Mouse (Mus musculus) urinary bladder, postnatal 0 days (tissue): ENCODE measurements around the gene Sec14l1. TPM values are rescaled to one million over a fixed set of nuclear protein-coding genes. Genes with fewer than 3 reads are reported as not detected.
A peak's percentile ranks its signal among the peaks of the same experiment; 100 is the strongest.

Experiments
- microRNA-seq: library from miRNA; unstranded; fragments of <30 nt; microRNA quantifications from one replicate; pipeline ENCODE4, GENCODE M21; 2016
- polyA plus RNA-seq: library from polyadenylated mRNA; unstranded; fragments of >200 nt; fragmentation: Nextera tagmentation; extraction: Ambion mirVana; gene quantifications from 2 replicates; pipeline ENCODE4 v1.2.1, GENCODE M21; 2015

Gene Sec14l1
- 28.3 and 30.5 TPM in 2 replicates for polyA plus RNA-seq

DNA sequence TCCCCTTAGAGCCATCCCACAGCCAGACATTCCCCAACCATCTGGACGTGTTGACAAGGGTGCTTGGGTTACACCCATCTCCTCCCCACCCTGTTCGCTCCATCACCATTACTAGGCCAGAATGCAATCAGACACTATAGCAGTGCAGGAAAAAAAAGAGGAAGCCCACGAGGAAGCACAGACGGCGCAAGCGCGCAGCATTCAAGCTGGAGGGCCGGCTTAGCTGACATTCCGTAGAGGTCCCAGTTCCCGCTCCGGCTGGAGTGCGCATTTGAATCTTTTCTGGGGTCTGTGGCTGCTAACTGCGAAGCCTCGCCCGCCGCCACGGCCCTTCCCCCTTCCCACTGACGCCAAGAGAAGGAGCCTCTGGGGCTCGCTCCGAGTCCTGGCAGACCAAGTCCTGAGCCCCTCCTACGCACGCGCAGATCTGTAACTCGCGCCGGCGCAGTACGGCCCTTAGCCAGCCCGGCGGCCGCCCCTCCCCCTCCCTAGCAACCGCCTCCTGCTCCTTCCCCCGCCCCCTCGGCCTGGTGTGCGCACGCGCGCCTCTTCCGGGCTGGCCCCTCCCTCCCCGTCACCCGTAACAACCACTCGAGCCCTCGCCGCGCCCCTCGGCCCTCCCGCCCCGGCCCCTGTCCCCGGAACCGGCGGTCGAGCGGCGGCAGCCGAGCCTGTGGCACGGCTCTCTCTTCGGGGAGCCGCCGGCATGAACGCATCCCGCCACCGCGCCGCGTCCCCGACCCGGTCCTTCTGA lies at the start of gene Sec14l1:
Gene Sec14l1 (plus strand): TSS at position 577 of the 754 bp plus-strand sequence.

DNA sequence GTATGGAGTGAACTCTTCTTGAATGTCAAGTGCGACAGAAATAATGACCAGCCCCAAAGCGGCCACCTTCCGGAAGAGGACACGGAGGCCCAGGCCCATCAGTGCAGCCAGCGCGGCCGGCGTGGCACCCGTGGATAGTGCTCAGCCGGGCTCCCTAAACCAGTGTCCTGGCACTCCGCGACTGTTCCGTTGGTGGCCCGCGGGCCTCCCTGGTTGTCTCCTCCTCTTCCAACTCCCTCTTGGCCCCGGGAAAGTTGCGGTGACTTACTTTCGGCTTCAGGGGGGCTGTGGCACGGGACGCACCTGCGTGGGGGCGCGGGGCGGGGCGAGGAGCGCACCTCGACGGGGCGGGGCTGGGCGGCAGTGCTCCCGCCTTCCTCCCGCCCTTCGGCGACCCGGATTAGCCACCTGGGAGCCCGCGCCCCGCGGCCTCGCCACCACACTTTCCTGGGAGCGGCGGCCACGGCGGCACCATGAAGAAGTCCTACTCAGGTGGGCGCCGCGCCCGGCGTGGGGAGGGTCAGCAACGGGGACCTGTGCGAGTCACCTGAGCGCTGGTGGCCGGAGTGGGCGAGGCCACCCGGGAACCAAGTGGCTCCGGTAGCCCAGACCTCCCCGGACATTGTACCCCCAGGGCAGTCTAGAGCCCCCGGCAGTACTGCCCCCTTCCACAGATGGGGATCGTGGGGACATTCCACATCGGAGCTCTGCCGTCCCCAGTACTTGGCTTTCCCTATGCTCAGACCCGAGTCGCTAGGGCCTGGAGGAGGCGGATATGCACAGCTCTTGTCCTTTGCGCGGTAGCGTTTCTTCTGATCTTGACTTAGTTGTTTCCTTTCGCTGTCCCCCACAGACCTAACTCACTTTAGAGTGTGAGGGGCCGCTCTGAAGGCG lies 84.6 kb downstream of the Sec14l1 start, which contains the start of gene Sept9:
Gene Sept9 (plus strand): TSS at position 380 of the 894 bp plus-strand sequence.

Small RNA genes within 50 kb of the gene (microRNA-seq; reads per million reads assigned to microRNA genes)
- gene Gm24323: not detected
- 4.6 reads per million, percentile 9 among the genes with 10 or more reads in this experiment for gene Mir6516

Other genes starting within 250 kb of the Sec14l1 start
- gene Mgat5b, start 196.3 kb upstream of the Sec14l1 start, polyA plus RNA-seq: 0.29 TPM in 1 of 2 replicates, not detected in the other
- gene Sept9, start 84.5 kb downstream of the Sec14l1 start, polyA plus RNA-seq: 56.3 and 59.6 TPM in 2 replicates